Mouse (Mus musculus) testis, adult 2 months (tissue): ENCODE data around the gene Srarp.

Experiments
- CTCF ChIP-seq: fragments of 200-500 bp; IDR thresholded peaks from 2 replicates; pipeline ENCODE4 v1.5.1; 2012; ENCODE audit warnings: low read depth, mild to moderate bottlenecking, inconsistent platforms, low read length, moderate library complexity; ENCODE audit not compliant: control insufficient read depth, insufficient read depth, insufficient replicate concordance
- POLR2A ChIP-seq: fragments of 200-500 bp; IDR thresholded peaks from 2 replicates; pipeline ENCODE4 v1.6.1; 2012; ENCODE audit warnings: low read depth, mild to moderate bottlenecking, inconsistent platforms, low read length, moderate library complexity; ENCODE audit not compliant: control insufficient read depth

DNA sequence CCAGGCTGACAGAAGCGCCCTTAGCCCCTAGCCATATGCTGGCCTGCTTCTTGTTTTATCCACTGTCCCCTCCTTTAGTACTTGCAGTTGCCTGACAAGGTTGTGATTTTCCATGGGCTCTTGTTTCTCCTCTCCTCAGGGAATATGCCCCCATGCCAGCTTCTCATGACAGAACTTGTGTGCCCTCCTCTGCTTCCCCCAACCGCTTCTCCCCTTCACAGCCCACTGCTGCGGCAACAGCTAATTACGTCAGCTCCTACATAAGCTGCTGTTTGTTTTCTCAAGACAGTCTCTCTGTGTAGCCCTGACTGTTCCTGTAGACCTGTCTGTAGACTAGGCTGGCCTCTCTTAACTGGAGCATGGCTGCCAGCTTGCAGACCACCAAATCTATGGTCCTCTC is 19.6 kb upstream of the Srarp start:
- no peak for TF ChIP-seq CTCF
- no peak for TF ChIP-seq POLR2A
